Mouse (Mus musculus) right cerebral cortex, postnatal 36 days (tissue): Measurements from ENCODE around the gene Agpat1.

ENCODE experiments used
- DNase-seq, 2 experiments: peaks; one replicate each; pipeline ENCODE4 v3.0.0; 2022; ENCODE audit warnings: low spot score in 2 of 2, mixed read lengths in 1 of 2

Agpat1 gene

GRCm38 (mm10) chr17:34632261-34632691 lies 28.2 kb downstream of the Agpat1 start:
- DNase-seq, result peak; percentile 84 to 89

DNA sequence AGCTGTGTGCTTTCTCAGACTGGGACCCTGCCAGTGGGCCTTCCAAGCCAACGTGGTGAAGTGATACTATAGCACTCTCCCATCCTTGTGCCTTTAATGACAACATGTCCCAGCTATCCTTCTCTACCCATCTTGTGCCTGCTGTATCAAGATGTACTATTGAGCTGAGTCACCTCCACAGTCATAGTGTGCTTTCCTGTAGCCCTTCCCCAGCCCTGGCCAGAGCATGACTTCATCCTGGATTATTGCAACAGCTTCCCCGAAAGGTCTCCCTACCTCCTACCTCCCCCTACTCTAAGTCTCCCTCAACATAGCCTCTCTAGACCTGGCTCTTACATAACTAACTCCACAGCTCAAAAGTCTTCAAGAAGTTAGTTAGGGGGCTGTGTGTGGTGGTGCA lies 31.6 kb downstream of the Agpat1 start:
- no peak for DNase-seq

DNA sequence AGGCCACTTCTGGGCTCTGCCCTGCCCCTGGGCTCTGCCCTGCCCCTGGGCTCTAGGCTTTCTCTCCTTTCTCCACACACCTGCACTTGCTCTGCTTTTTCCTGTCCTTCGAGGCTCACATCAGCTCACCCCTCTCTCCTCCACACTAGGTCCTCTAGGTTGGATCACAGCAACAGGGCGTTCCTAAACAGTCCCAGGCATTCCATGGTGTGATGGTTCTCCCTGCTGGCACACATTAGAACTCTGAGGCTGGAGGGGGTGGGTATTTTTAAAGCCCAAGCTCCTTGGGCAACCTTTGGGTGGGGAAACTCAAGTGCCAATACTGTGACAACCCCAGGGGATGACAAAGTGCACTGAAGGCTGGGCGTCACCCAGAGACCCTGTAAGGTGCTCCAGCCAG lies 33.4 kb downstream of the Agpat1 start:
- DNase-seq, result no peak

GRCm38 (mm10) chr17:34639461-34640255 lies 35.6 kb downstream of the Agpat1 start:
- no peak for DNase-seq

DNA sequence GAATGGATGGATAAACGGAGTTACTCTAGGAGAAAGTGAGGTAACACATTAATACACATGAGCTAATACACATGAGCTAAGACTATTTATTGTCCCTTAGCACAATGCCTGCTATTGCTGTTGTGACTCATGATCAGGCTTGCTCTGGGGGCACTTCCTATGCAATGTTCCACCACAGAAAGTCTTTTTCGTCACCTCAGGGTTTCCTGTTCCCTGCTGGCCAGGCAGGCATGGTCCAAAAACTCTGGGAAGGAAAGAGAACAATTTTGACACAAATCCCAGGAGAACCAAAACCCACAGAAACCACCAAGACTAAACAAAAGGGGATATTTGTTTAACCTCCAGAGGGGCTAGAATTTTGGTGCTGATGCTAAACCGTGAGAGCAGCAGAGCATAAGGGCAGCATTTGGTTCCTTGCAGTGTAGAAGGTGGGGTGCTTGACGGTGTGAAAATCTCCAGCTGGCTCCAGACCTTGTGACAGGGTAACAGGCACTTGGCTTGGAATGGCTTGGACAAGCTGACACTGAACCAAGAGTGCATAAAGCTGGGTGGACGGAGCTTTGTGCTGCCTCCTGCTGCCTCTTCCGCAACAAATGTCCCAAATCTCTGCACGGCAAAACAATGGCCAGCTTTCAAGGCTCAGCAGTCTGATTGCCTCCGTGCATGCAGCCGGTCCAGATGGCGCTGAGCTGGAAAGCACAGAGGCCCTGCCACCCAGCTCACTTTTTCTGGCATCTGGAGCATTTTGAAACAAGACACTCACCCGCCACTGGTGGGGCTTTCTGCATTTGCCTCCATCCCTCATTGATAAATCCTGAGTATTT lies 36.9 kb downstream of the Agpat1 start:
- DNase-seq, result no peak

DNA sequence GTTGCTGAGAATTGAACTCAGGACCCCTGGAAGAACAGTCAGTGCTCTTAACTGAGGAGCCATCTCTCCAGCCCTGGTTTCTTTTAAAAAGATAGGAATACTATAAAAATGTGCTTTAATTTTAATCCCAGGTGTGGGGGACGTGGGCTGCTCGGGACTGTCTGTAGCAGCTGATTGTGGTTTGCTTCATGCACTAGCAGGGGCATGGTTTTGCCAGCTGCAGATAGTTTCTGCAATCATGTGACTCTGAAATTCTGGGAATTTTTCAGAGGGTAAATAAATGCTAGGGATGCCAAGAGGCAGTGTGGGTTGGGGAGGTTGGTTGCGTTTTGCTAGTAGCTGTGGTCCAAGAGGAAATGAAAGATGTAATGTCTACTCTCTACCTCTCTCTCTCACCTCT lies 37.9 kb downstream of the Agpat1 start:
- DNase-seq, result no peak

DNA sequence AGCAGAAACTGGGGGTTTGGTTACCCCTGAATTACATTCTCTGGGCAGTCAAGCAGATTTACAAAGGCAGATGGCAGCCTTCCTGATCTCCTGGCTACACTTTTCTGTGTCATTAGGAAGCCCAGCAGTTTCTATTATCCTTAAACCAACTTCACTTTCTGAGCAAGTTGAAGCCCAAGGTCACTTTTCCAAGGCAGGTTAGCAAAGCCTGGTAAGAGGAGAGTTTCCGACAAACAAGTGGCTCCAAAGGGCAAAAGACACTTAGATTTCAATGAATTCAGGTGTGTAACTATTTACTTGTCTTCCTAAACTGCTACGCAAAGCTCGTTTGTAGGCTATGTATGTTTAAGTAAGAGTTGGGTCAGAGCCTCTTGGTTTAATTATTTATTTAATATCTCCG lies 39.3 kb downstream of the Agpat1 start:
- DNase-seq, result no peak

- DNase-seq, result no peak
Observed at GRCm38 (mm10) chr17:34643944-34644343, 39.9 kb downstream of the Agpat1 start.

- DNase-seq, result peak; percentile 95 to 98
Observed at GRCm38 (mm10) chr17:34644608-34645007, 40.5 kb downstream of the Agpat1 start, which contains the start of gene Fkbpl. Gene Fkbpl, plus strand, starts transcription at chr17:34644764.

DNA sequence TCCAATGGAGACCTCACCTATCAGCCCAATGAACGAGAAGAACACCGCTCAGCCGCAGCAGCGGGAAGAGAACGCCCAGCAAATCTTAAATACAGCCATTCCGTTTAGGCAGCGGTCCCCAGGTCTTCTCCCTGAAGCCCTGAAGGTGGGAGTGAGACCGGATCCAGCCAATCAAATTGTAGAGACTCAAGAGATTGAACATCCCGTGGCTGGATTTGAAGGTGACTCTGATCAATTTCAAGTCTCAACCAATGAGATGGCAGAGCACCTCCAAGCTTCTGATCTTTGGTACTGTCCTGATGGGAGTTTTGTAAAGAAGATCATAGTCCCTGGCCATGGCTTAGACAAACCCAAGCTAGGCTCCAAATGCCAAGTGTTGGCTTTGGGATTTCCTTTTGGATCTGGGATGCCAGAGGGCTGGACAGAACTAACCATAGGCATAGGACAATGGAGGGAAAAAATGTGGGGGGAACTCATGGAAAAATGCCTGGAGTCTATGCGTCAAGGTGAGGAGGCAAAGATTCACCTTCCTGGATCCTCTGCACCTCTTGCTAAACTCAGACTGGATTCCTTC lies 41.3 kb downstream of the Agpat1 start:
- DNase-seq, result no peak

GRCm38 (mm10) chr17:34645831-34646511 lies 41.9 kb downstream of the Agpat1 start:
- DNase-seq, result no peak

DNA sequence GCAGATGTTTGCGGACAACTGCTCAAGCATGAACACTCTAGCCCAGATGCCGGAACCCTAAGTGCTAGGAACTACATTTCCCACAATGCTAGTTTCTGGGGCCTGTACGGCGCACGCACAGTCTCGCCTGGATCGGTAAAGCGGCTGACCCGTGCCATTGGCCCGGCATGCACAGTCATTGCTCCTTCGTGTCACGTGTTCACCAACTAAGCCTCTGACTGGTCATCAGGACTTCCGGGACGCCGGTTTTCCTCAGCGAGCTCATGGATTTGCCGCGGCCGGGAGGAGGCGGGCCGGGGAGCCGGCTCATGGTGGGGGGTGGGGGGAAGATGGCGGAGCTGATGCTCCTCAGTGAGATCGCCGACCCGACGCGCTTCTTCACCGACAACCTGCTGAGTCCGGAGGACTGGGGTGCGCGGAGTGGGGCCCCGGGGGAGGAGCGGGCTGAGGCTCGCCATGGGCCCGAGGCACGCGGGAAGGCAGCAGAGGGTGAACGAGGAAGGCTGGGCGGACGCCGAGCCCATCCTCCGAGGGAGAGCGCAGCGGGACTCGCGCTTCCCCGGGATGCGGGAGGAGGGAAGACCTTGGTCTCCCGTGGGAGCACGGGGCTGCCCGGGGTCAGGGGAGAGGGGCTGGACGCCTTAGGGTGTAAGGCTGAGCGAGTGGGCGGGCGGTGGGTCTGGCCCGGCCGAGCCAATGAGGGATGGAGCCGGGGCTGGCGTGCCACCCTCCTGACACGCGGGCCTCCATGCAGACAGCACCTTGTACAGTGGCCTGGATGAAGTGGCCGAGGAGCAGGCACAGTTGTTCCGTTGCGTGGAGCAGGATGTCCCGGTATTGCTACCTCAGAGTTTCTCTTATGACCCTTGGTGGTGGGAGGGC lies 43.1 kb downstream of the Agpat1 start, which contains the start of gene Atf6b:
Atf6b (plus strand) TSS at position 241 of the 882 bp plus-strand sequence.
- DNase-seq, result peak; percentile 98 to 99

DNA sequence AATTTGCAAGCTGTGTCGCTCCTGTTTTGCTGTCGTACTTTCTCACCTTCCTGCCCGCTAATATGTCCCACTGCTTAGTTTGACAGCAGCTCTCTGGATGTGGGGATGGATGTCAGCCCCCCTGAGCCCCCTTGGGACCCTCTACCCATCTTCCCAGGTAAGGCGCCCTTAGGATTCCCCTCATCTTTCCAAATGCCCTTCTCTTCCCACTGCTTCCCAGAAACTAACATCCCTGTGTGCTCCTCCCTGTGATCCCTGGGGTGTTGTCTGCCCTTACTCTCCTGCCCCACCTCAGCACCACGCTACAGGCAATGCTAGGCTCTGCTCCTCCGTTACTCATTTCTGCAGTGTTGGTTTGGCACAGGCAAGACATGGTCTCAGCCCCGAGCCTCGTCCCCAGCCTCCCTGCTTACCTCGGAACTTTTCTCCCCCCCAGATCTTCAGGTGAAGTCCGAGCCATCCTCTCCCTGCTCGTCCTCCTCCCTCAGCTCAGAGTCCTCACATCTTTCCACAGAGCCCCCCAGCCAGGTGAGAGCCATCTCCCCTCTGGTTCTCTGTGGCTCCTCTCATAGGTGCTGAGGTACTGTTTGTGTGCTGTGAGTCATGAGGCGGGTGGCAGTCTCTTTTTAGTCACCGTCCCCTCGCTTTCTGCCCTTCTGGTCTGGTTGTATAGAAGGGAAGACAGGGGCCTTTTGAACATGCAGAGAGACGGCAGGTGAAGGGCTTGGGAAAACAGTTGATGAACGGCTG lies 44.3 kb downstream of the Agpat1 start:
- no peak for DNase-seq

DNA sequence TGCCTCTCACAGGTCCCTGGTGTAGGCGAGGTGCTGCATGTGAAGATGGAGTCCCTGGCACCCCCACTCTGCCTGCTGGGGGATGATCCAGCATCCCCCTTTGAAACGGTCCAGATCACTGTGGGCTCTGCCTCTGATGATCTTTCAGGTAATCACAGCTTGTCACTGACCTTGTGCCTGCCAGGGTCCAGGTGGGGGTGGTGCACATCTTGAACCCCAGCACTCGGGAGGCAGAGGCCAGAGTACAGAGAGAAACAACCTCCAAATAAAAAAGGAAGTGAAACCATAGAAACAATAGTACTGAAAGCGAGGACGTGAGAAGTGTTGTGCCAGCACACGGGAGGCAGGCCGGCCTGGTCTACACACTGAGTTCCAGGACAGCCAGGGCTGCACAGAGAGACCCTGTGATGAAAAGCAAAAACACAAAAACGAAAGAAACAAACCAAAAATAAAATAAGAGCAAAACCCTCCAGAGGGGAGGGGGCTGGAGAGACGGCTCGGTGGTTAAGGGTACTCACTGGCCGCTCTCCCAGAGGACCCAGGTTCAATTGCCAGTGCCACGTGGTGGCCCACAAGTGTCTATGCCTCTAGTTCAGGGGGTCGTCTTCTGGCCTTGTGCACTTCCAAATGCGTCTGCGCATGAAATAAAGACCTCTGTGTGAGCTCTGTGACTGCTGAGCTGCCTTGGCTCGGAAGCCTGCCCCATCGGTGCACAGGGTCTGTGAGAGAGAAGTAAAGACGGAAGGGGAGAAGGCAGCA lies 45.2 kb downstream of the Agpat1 start:
- DNase-seq, result no peak

GRCm38 (mm10) chr17:34650781-34651180 lies 46.7 kb downstream of the Agpat1 start:
- DNase-seq, result no peak

- no peak for DNase-seq
Observed at GRCm38 (mm10) chr17:34651507-34652221, 47.6 kb downstream of the Agpat1 start.

- DNase-seq, result no peak
Observed at GRCm38 (mm10) chr17:34652546-34652945, 48.5 kb downstream of the Agpat1 start.

GRCm38 (mm10) chr17:34652985-34653384 lies 48.9 kb downstream of the Agpat1 start:
- DNase-seq, result no peak
